Mouse (Mus musculus) intestine, postnatal 0 days (tissue): ENCODE measurements at regions not wholly inside any gene's neighbourhood (a gene's known extent, or its start where the extent isn't known, plus 50 kb on each side); places are given as distances from the start of the nearest gene placed in this dataset.

Experiments
- ATAC-seq: fragments of 200-750 bp; cut with Nextera tagmentation; 2 replicates; pipeline ENCODE4 v1.8.0; 2017; ENCODE audit warnings: mild to moderate bottlenecking, moderate TSS enrichment, moderate library complexity
- H3K27ac ChIP-seq: fragments of 300-500 bp; sonication (generic); 2 replicates; pipeline ENCODE4 v1.5.1; 2014; ENCODE audit warnings: mild to moderate bottlenecking, low read depth, low read length, moderate library complexity
- H3K27me3 ChIP-seq: fragments of 300-500 bp; sonication (generic); replicated peaks from 2 replicates; pipeline ENCODE4 v1.6.1; 2014; ENCODE audit warnings: low read length, mixed read lengths; ENCODE audit not compliant: control insufficient read depth, insufficient read depth
- H3K36me3 ChIP-seq: fragments of 300-500 bp; sonication (generic); 2 replicates; pipeline ENCODE4 v1.6.1; 2014; ENCODE audit warnings: mild to moderate bottlenecking, moderate library complexity; ENCODE audit not compliant: control insufficient read depth, insufficient read depth
- H3K4me1 ChIP-seq: fragments of 300-500 bp; sonication (generic); replicated peaks from 2 replicates; pipeline ENCODE4 v1.6.1; 2014; ENCODE audit warnings: antibody characterized with exemption, low read length, mixed read lengths; ENCODE audit not compliant: control insufficient read depth, insufficient read depth
- H3K4me2 ChIP-seq: fragments of 300-500 bp; sonication (generic); replicated peaks from 2 replicates; pipeline ENCODE4 v1.6.1; 2014; ENCODE audit warnings: low read depth, mild to moderate bottlenecking, moderate library complexity
- H3K4me3 ChIP-seq: fragments of 300-500 bp; sonication (generic); 2 replicates; pipeline ENCODE4 v1.5.1; 2014; ENCODE audit warnings: low read depth, low read length
- H3K9ac ChIP-seq: fragments of 300-500 bp; sonication (generic); 2 replicates; pipeline ENCODE4 v1.6.1; 2014; ENCODE audit warnings: mild to moderate bottlenecking, low read depth, low read length
- H3K9me3 ChIP-seq: fragments of 300-500 bp; sonication (generic); 2 replicates; pipeline ENCODE4 v1.6.1; 2016; ENCODE audit warnings: mixed run types; ENCODE audit not compliant: control insufficient read depth
- CTCF ChIP-seq: sonication (generic); IDR thresholded peaks from 2 replicates; pipeline ENCODE4 v1.5.1; 2016; ENCODE audit warnings: low read depth, mild to moderate bottlenecking, control low read depth, antibody characterized with exemption, moderate library complexity
- WGBS: fragments of 180-500 bp; shearing (Covaris S2); extraction: QIAGEN DNeasy Blood & Tissue Kit; methylation state at CpG from one replicate; pipeline ENCODE4 v1.1.7; 2014; 5-methylcytosine and 5-hydroxymethylcytosine counted together

DNA sequence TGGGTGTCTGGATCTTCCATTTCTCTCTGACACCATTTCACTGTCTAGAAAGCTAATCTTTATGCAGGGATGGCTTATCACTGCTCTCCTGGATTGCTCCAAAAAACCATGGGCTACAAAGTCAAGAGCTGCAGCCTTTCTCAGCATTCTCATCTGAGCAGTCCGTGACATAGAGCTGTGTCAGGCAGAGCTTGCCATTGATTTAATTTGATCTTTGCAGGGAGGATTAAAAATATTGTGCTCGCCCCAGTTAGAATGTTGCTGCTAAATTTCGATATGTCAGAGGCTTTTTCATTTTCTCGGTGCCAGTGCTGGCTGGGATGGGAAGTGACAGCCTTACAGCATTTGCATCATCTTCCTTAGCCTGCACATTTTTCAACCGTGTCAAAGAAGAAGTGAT lies 401.7 kb upstream of the Frg1 start:
- Histone ChIP-seq H3K4me3 (no peak overlapping the region), H3K4me1 (no peaks in the 10 kb centered on the region), H3K4me2 (no peak overlapping the region), H3K27ac (no peak overlapping the region), H3K9ac (no peak overlapping the region), H3K9me3 (no peaks in the 10 kb centered on the region), H3K27me3 (no peaks in the 10 kb centered on the region), H3K36me3 (no peaks in the 10 kb centered on the region)
- ATAC-seq = no peak
- WGBS = 80% methylated on average over 5 of the region's 5 CpGs
- TF ChIP-seq CTCF = no peak

- H3K4me3 ChIP-seq = no peak overlapping the region
- no peaks in the 10 kb centered on the region for H3K27me3 ChIP-seq
- no peak overlapping the region for H3K27ac ChIP-seq
- no peak for ATAC-seq
- no peaks in the 10 kb centered on the region for H3K9me3 ChIP-seq
- TF ChIP-seq CTCF = no peak
- H3K4me2 ChIP-seq = no peak overlapping the region
- WGBS = 88% methylated on average over 1 of the region's 1 CpGs
- no peak overlapping the region for H3K9ac ChIP-seq
- no peaks in the 10 kb centered on the region for H3K4me1 ChIP-seq
- H3K36me3 ChIP-seq = no peaks in the 10 kb centered on the region
Measured at GRCm38 (mm10) chr8:41818079-41818478, 401.2 kb upstream of the Frg1 start.

DNA sequence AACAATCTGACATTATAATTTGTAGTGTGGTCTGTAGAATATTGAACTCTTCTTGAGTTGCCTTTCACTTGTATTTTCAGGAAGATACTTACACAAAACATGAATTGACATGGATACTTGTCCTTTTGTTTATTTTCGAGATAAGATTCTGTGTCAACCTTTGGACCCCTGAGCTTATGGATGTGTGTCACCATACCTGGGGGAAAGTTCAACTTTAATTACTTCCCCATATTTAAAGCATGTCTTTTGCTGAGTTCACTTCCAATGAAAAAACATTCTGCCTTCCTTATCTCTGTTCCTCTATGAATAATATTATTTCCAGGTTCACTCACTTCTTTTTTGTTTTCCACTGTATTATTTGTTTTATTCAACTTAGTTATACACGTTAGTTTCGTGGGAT lies 398.4 kb upstream of the Frg1 start:
- Histone ChIP-seq H3K4me2 (no peak overlapping the region), H3K36me3 (no peaks in the 10 kb centered on the region), H3K9me3 (no peaks in the 10 kb centered on the region), H3K27ac (no peak overlapping the region), H3K4me1 (no peaks in the 10 kb centered on the region), H3K9ac (no peak overlapping the region), H3K27me3 (no peaks in the 10 kb centered on the region), H3K4me3 (no peak overlapping the region)
- WGBS = 44% methylated on average over 3 of the region's 3 CpGs
- ATAC-seq = peak; percentile 97
- TF ChIP-seq CTCF = no peak

DNA sequence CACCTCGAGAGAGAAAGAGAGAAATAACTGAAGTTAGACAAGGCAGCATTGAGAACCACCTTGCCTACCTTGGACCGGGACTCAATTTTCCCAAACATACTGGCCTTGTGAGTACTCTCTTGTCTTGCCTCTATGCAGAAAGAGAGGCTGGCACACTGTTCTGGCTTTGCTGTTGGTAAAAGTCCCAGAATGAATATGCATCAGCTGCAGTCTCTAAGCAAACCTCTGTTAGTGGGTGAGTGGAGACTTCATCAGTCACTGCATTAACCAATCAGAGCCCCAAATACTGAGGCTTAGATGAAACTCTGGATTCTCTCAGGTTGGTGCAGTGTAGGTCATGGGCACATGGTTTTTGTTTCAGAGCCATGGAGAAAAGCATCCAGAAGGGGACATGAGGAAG lies 378.8 kb upstream of the Frg1 start:
- Histone ChIP-seq H3K4me2 (no peak overlapping the region), H3K9ac (no peak overlapping the region), H3K27me3 (no peaks in the 10 kb centered on the region), H3K4me1 (no peaks in the 10 kb centered on the region), H3K27ac (no peak overlapping the region), H3K36me3 (no peaks in the 10 kb centered on the region), H3K9me3 (no peaks in the 10 kb centered on the region), H3K4me3 (no peak overlapping the region)
- ATAC-seq = no peak
- WGBS = 42% methylated on average over 2 of the region's 2 CpGs
- no peak for TF ChIP-seq CTCF

DNA sequence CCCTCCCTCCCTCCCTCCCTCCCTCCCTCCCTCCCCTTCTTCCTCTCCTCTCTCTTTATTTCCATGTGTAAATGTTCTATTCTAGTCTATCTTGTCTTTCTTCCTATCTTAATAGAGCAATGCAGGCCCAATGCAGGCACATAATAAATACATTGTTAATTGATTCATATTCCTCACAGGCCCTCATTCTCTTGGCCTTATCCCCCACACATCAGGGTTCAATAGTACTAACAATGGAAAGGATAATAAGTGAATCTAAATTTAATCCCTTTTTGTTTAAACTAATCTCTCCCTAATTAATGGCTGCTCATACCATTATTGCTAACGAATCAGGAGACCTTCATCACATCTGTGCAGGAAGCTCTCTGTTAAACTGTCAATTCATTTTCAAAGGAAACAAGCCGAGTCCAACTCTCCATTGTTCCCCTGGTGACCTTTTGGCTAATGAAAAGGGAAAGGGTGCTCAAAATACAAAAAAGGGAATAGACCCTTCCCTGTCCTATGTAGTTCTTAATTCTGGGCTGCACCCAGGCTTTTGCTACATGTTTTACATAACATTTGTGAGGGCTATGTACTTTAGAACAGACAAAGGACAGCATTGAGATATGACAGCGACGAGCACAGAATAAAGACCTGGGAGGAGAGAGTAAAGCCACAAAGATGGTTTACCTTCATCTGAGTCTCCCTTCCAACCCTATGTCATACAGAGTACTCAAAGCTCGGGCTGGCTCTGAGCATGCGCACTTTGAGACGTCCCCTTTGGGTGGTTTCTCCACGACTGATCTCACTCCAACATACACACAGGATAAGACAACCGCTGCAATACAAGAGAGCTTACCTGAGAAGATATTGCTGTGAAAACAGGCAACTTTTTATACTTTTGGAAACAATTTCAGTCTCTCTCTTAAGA lies 370.3 kb upstream of the Frg1 start:
- Histone ChIP-seq H3K4me2 (no peak overlapping the region), H3K27ac (no peak overlapping the region), H3K27me3 (no peaks in the 10 kb centered on the region), H3K4me3 (no peak overlapping the region), H3K4me1 (no peaks in the 10 kb centered on the region), H3K36me3 (no peaks in the 10 kb centered on the region), H3K9me3 (no peaks in the 10 kb centered on the region), H3K9ac (no peak overlapping the region)
- WGBS = 77% methylated on average over 9 of the region's 9 CpGs
- ATAC-seq = no peak
- TF ChIP-seq CTCF = no peak

DNA sequence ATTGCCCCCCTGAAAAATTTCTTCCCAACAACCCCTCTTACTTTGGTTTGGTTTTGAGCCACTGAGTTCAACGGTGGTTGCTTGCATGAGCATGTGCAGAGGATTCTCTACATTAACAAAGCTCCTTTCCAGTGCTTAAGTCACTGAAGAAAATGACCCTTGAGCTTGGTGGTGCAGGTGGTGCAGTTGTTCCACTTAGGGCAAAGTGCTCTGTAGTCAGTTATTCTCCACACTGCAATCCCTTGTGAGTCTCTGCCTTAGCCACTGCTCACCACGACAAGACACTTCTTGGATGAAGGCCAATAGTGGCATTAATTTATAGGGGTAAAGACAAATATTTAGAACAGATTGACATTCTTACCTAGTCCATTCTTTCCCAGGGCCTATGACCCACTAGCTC lies 369.1 kb upstream of the Frg1 start:
- TF ChIP-seq CTCF = no peak
- peak; percentile 86 for ATAC-seq
- 33% methylated on average over 2 of the region's 2 CpGs for WGBS
- no peak overlapping the region for H3K4me2 ChIP-seq
- H3K4me1 ChIP-seq = no peaks in the 10 kb centered on the region
- no peaks in the 10 kb centered on the region for H3K27me3 ChIP-seq
- H3K36me3 ChIP-seq = no peaks in the 10 kb centered on the region
- no peak overlapping the region for H3K4me3 ChIP-seq
- H3K9ac ChIP-seq = no peak overlapping the region
- H3K27ac ChIP-seq = no peak overlapping the region
- no peaks in the 10 kb centered on the region for H3K9me3 ChIP-seq

- Histone ChIP-seq H3K9ac (no peak overlapping the region), H3K36me3 (no peaks in the 10 kb centered on the region), H3K27me3 (no peaks in the 10 kb centered on the region), H3K4me3 (no peak overlapping the region), H3K9me3 (no peaks in the 10 kb centered on the region), H3K4me1 (no peaks in the 10 kb centered on the region), H3K27ac (no peak overlapping the region), H3K4me2 (no peak overlapping the region)
- no peak for ATAC-seq
- TF ChIP-seq CTCF = no peak
- WGBS = 82% methylated on average over 1 of the region's 1 CpGs
Measured at GRCm38 (mm10) chr8:41782837-41783236, 366.0 kb upstream of the Frg1 start.
